Mouse (Mus musculus) intestine, embryonic 16.5 days (tissue): ENCODE measurements at regions not wholly inside any gene's neighbourhood (a gene's known extent, or its start where the extent isn't known, plus 50 kb on each side); places are given as distances from the start of the nearest gene placed in this dataset.
"Not testable (repeated sequence)": the region's sequence is repeated elsewhere in the genome, so short reads cannot be mapped to it uniquely, and the experiment has no call there.

Experiments used
- ATAC-seq: fragments of 200-750 bp; cut with Nextera tagmentation; 2 replicates; pipeline ENCODE4 v1.8.0; 2017; ENCODE audit warnings: moderate TSS enrichment, moderate library complexity
- H3K27ac ChIP-seq: fragments of 300-500 bp; sonication (generic); 2 replicates; pipeline ENCODE4 v1.5.1; 2014; ENCODE audit warnings: mild to moderate bottlenecking, low read length
- H3K27me3 ChIP-seq: fragments of 300-500 bp; sonication (generic); replicated peaks from 2 replicates; pipeline ENCODE4 v1.6.1; 2014; ENCODE audit warnings: low read length, control low read depth, mixed read lengths; ENCODE audit not compliant: control insufficient read depth, insufficient read depth
- H3K36me3 ChIP-seq: fragments of 300-500 bp; sonication (generic); 2 replicates; pipeline ENCODE4 v1.6.1; 2014; ENCODE audit warnings: low read length, control low read depth; ENCODE audit not compliant: control insufficient read depth, insufficient read depth
- H3K4me1 ChIP-seq: fragments of 300-500 bp; sonication (generic); 2 replicates; pipeline ENCODE4 v1.6.1; 2014; ENCODE audit warnings: low read length, control low read depth, mixed read lengths; ENCODE audit not compliant: control insufficient read depth, insufficient read depth
- H3K4me2 ChIP-seq: fragments of 300-500 bp; sonication (generic); 2 replicates; pipeline ENCODE4 v1.6.1; 2014; ENCODE audit warnings: low read depth, low read length, control low read depth
- H3K4me3 ChIP-seq: fragments of 300-500 bp; sonication (generic); 2 replicates; pipeline ENCODE4 v1.5.1; 2014; ENCODE audit warnings: mild to moderate bottlenecking, low read length
- H3K9ac ChIP-seq: fragments of 300-500 bp; sonication (generic); 2 replicates; pipeline ENCODE4 v1.6.1; 2014; ENCODE audit warnings: low read depth, low read length
- H3K9me3 ChIP-seq: fragments of 300-500 bp; sonication (generic); 2 replicates; pipeline ENCODE4 v1.6.1; 2016; ENCODE audit warnings: low read length, control low read depth; ENCODE audit not compliant: control insufficient read depth
- WGBS: fragments of 180-500 bp; shearing (Covaris S2); extraction: QIAGEN DNeasy Blood & Tissue Kit; methylation state at CpG from one replicate; pipeline ENCODE4 v1.1.7; 2014; 5-methylcytosine and 5-hydroxymethylcytosine counted together

DNA sequence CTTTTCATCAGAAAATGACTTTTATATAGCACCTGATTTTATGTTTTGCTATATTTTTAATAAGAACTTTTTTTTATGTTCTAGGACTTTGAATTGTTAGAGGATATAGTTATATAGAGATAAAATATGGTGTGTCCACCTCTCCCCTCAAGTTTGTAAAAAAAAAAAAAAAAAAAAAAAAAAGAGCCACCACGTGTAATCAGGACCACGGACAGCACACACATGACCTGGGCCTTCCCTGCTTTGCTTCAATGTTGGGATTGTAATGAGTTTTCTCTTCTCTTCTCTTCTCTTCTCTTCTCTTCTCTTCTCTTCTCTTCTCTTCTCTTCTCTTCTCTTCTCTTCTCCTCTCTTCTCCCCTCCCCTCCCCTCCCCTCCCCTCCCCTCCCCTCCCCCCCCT, 78.5 kb downstream of the 1700010I14Rik start:
- not testable (repeated sequence) for H3K4me1 ChIP-seq, H3K36me3 ChIP-seq, H3K27me3 ChIP-seq, ATAC-seq, H3K9ac ChIP-seq, H3K4me3 ChIP-seq, H3K9me3 ChIP-seq, H3K4me2 ChIP-seq, H3K27ac ChIP-seq
- WGBS = 3% methylated on average over 2 of the region's 2 CpGs

DNA sequence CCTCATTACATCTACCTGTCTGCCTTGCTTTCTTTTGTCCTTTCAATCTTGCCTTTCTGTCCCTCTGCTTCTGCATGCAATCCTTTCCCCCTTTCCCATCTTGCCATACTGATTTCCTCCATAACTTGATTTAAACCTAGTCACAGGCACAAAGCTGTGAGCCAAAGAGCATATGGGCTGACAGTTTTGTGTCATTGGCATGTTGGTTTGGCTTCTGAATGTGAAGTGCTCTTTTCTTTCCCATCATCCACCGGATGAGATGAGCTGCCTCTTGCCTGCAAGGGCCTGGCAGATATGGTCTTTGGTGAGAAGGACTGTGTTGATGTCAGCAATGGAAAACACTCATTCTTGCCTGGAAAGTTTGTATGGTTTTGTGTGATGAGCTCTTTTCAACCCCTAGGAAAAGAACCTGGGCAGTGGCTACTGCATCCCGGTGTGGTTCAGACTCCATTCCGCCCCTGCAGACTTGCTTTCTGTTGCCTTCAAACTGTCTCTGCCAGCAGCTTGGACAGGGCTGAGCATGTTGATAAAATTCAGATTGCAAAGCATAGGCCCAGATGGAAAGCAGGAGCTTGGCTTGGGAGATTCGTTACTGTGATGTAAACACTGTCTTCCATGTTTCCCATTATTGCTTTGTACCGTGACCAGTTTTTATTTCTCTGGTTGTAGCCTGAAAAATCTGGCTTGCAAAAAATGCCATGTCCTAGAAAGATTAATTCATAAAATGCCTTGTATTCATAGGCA, 80.9 kb downstream of the 1700010I14Rik start:
- WGBS = 73% methylated on average over 5 of the region's 5 CpGs
- Histone ChIP-seq H3K27ac (no peak overlapping the region), H3K4me2 (no peak overlapping the region), H3K36me3 (no peaks in the 10 kb centered on the region), H3K27me3 (no peaks in the 10 kb centered on the region), H3K9me3 (no peaks in the 10 kb centered on the region), H3K9ac (no peak overlapping the region), H3K4me3 (no peak overlapping the region), H3K4me1 (no peaks in the 10 kb centered on the region)
- ATAC-seq = no peak

DNA sequence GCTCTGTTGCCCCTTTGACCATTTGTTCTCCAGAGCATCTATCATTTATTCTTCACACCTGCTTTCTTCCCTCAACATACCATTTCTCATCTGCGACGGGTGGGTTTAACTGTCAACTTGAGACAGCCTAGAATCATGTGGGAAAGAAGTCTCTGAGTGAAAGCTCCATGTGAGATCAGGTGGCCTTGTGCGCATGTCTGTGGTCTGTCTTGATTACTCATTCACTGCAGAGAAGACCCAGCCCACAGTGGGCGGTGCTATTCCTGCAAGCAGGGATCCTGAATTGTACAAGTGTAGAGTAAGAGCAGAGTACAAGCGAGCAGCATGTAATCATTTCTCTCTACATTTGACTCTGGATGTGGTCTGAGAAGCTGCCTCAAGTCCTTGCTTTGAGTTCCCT, 95.5 kb downstream of the 1700010I14Rik start:
- Histone ChIP-seq H3K27me3 (no peaks in the 10 kb centered on the region), H3K9ac (no peak overlapping the region), H3K9me3 (no peaks in the 10 kb centered on the region), H3K27ac (no peak overlapping the region), H3K4me3 (no peak overlapping the region), H3K4me1 (no peaks in the 10 kb centered on the region), H3K36me3 (no peaks in the 10 kb centered on the region), H3K4me2 (no peak overlapping the region)
- ATAC-seq = no peak
- 90% methylated on average over 5 of the region's 5 CpGs for WGBS

DNA sequence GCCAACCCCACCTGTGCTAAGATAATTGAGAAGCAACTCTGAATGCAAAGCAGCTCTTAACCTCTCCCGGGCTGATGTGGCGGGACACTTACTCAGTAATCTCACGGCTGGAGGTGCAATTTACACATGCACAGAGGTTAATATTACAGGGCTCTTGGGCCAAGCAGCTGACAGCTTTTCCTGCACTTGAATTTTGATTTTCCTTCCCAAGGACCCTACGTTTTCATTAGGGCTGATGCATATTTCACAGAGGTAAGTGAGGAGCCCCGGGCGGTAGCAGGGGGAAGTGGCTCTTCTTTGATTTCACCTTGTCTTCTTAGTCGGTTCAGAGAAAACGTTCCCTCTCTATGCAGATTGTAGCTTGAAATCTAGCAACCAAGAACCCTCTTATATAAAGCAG, 139.7 kb downstream of the 1700010I14Rik start:
- Histone ChIP-seq H3K9me3 (no peaks in the 10 kb centered on the region), H3K4me3 (no peak overlapping the region), H3K4me1 (no peaks in the 10 kb centered on the region), H3K36me3 (no peaks in the 10 kb centered on the region), H3K4me2 (no peak overlapping the region), H3K27ac (no peak overlapping the region), H3K9ac (no peak overlapping the region), H3K27me3 (no peaks in the 10 kb centered on the region)
- no peak for ATAC-seq
- 63% methylated on average over 8 of the region's 8 CpGs for WGBS

DNA sequence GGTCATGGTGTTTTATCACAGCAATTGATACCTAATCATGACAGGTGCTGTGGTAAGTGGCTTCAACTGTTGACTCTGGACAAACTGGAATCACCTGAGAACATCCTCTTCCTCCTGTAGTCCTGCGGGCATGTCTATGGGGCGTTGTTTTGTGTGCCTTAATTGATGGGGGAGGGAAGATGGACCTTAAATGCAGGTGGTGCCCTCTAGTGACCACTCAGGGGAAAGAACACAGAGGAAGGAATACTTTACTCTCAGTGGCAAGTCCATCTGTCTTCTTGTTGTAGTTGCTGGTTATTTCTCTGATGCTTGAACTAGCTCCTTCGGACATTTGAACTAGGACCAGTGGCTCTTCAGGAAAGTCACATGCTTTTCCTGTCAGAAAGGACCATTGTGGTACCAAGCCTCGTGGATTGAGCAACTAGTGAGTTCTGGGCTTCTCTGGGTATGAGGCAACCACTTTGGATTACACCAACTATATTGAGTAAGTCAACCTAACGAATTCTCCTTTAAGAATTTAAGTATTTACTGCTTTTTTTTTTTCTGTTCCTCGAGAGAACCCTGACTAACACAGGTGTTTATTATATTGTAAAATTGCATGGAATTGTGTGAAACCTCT, 157.6 kb downstream of the 1700010I14Rik start:
- H3K9ac ChIP-seq = no peak overlapping the region
- 58% methylated on average over 6 of the region's 6 CpGs for WGBS
- no peaks in the 10 kb centered on the region for H3K36me3 ChIP-seq
- no peak for ATAC-seq
- no peaks in the 10 kb centered on the region for H3K9me3 ChIP-seq
- no peak overlapping the region for H3K4me3 ChIP-seq
- H3K27me3 ChIP-seq = no peaks in the 10 kb centered on the region
- no peak overlapping the region for H3K4me2 ChIP-seq
- H3K4me1 ChIP-seq = no peaks in the 10 kb centered on the region
- H3K27ac ChIP-seq = no peak overlapping the region

DNA sequence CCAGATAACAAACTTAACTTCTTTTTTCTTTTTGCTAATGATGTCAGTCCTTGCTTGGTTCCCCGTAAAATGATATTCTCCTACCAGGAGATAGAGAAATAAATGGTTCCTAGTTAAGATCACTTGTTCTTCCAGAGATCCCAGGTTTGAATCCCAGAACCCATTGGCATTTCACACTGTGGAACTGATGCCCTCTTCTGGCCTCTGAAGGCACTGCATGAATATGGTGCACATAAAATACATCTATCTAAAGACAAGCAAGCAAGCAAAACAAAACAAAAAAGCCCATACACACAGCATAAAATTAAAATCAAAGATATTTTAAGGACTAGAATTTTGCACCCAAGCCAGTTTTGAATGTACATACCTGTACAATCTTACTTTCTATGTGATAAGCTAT, 162.5 kb downstream of the 1700010I14Rik start:
- WGBS = 84% methylated on average over 1 of the region's 1 CpGs
- no peaks in the 10 kb centered on the region for H3K27me3 ChIP-seq
- ATAC-seq = no peak

DNA sequence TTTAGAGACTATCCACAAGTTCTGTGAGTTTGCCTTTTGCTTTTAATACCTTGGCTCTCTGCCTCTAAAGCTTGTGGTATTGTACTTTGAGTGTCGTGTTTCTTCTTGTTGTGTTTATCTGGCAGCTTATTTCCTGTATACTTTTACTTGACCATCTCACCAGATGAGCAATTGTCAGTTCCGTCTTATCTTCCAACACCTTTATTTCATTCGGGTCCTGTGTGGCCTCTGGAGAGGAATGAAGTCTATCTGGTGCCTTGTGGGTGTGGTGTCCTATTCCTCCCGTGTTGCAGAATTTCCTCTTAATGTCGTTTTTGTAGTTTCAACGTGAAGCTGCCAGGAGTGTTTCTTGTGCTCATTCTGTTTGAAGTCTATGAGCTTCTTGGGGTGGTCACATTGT, 174.0 kb downstream of the 1700010I14Rik start:
- Histone ChIP-seq H3K4me1 (0 out of 2 replicates have a peak, but pooled peaks cover 3% of the 10 kb centered on the region), H3K9me3 (no peaks in the 10 kb centered on the region), H3K4me2 (no peak overlapping the region), H3K9ac (no peak overlapping the region), H3K27ac (no peak overlapping the region), H3K27me3 (no peaks in the 10 kb centered on the region), H3K36me3 (no peaks in the 10 kb centered on the region), H3K4me3 (no peak overlapping the region)
- no peak for ATAC-seq
- 74% methylated on average over 6 of the region's 6 CpGs for WGBS

More for the DNA sequence above, 162.5 kb downstream of the 1700010I14Rik start:
- Histone ChIP-seq H3K4me2 (no peak overlapping the region), H3K36me3 (no peaks in the 10 kb centered on the region), H3K9ac (no peak overlapping the region), H3K27ac (no peak overlapping the region), H3K4me1 (no peaks in the 10 kb centered on the region), H3K9me3 (no peaks in the 10 kb centered on the region), H3K4me3 (no peak overlapping the region)

DNA sequence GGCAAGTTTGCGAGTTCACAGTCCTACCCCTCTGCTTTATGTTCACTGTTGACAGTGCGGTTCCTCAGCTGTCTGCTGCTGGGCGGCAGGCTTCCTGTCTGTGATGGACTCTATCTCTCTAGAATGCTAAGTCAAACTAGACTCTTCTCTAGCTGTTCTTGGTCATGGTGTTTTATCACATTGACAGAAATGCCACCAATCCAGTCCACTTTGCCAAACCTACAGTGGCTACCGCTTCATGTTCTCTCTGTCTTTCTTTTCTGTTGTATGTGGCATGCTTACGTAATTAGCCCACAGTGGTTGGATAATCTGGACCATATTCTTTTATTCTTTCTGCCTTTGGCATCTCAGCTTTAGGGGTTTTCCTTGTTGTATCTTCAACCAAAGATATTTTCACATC, 174.5 kb downstream of the 1700010I14Rik start:
- Histone ChIP-seq H3K4me3 (no peak overlapping the region), H3K9ac (no peak overlapping the region), H3K4me2 (no peak overlapping the region), H3K4me1 (0 out of 2 replicates have a peak, but pooled peaks cover 6% of the 10 kb centered on the region), H3K27ac (no peak overlapping the region), H3K27me3 (no peaks in the 10 kb centered on the region), H3K36me3 (no peaks in the 10 kb centered on the region), H3K9me3 (no peaks in the 10 kb centered on the region)
- ATAC-seq = no peak
- WGBS = 73% methylated on average over 5 of the region's 5 CpGs

DNA sequence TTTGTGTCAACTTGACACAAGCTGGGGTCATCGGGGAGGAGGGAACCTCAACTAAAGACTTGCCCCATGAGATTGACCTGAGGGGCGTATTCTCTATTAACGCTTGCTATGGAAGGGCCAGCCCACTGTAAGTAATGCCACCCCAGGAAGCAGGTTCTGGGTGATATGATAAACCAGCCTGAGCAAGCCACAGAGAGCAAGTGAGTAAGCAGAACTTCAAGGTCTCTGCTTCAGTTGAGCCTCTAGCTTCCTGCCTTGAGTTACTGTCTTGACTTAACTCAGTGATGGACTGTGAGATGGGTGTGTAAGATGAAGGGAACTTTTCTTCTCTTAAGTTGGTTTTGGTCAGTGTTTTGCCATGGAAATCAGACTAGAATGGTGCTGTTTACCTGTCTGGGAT, 175.2 kb downstream of the 1700010I14Rik start:
- no peaks in the 10 kb centered on the region for H3K9me3 ChIP-seq
- H3K27me3 ChIP-seq = no peaks in the 10 kb centered on the region
- no peak overlapping the region for H3K4me2 ChIP-seq
- ATAC-seq = no peak
- H3K36me3 ChIP-seq = no peaks in the 10 kb centered on the region
- H3K9ac ChIP-seq = no peak overlapping the region
- no peak overlapping the region for H3K27ac ChIP-seq
- 92% methylated on average over 3 of the region's 3 CpGs for WGBS
- no peak overlapping the region for H3K4me3 ChIP-seq
- H3K4me1 ChIP-seq = peaks cover 12% of the 10 kb centered on the region; the same call in 1 of the 2 replicates
